Mouse (Mus musculus) cerebellum, adult 11 months (tissue): Measurements from ENCODE around the gene Aanat.

Experiments used
- DNase-seq: peaks from one replicate; pipeline ENCODE4 v3.0.0; 2022

The Aanat gene

GRCm38 (mm10) chr11:116586310-116586709, at the start of gene Aanat:
Aanat (plus strand) TSS chr11:116586432.
- no peak for DNase-seq

- no peak for DNase-seq
Measured at GRCm38 (mm10) chr11:116536685-116537084, 49.5 kb upstream of the Aanat start.

- DNase-seq = no peak
Measured at GRCm38 (mm10) chr11:116537388-116537787, 48.8 kb upstream of the Aanat start.

GRCm38 (mm10) chr11:116538142-116538735, 48.0 kb upstream of the Aanat start:
- DNase-seq = no peak

GRCm38 (mm10) chr11:116541183-116541582, 45.0 kb upstream of the Aanat start:
- DNase-seq = no peak

GRCm38 (mm10) chr11:116543110-116543509, 43.1 kb upstream of the Aanat start:
- no peak for DNase-seq

- no peak for DNase-seq
Measured at GRCm38 (mm10) chr11:116547296-116548060, 38.8 kb upstream of the Aanat start.

- DNase-seq = no peak
Measured at GRCm38 (mm10) chr11:116548780-116549179, 37.5 kb upstream of the Aanat start.

- no peak for DNase-seq
Measured at GRCm38 (mm10) chr11:116549273-116550038, 36.8 kb upstream of the Aanat start.

GRCm38 (mm10) chr11:116550748-116551147, 35.5 kb upstream of the Aanat start:
- DNase-seq = no peak

GRCm38 (mm10) chr11:116552194-116552593, 34.0 kb upstream of the Aanat start:
- no peak for DNase-seq

- DNase-seq = no peak
Measured at GRCm38 (mm10) chr11:116554171-116554878, 31.9 kb upstream of the Aanat start.

- no peak for DNase-seq
Measured at GRCm38 (mm10) chr11:116555572-116555971, 30.7 kb upstream of the Aanat start.

- peak; percentile 33 for DNase-seq
Measured at GRCm38 (mm10) chr11:116556308-116556707, 29.9 kb upstream of the Aanat start.

- no peak for DNase-seq
Measured at GRCm38 (mm10) chr11:116565283-116566041, 20.8 kb upstream of the Aanat start.

- DNase-seq = no peak
Measured at GRCm38 (mm10) chr11:116567531-116567930, 18.7 kb upstream of the Aanat start.

GRCm38 (mm10) chr11:116570821-116571220, 15.4 kb upstream of the Aanat start:
- DNase-seq = no peak

- DNase-seq = no peak
Measured at GRCm38 (mm10) chr11:116571767-116572679, 14.2 kb upstream of the Aanat start.

GRCm38 (mm10) chr11:116572756-116573543, 13.3 kb upstream of the Aanat start:
- DNase-seq = no peak

GRCm38 (mm10) chr11:116574486-116574885, 11.7 kb upstream of the Aanat start:
- no peak for DNase-seq
